Mouse (Mus musculus) lung, adult 2 months (tissue): ENCODE data around the gene Gm33543. TPM values are rescaled to one million over a fixed set of nuclear protein-coding genes. Genes with fewer than 3 reads are reported as not detected.

Experiments used
- DNase-seq: peaks from one replicate; pipeline ENCODE4 v3.0.0; 2022
- H3K4me1 ChIP-seq: fragments of 200-500 bp; 2 replicates; pipeline ENCODE4 v1.6.1; 2011; ENCODE audit warnings: low read length; ENCODE audit not compliant: control insufficient read depth, insufficient read depth
- H3K4me3 ChIP-seq: fragments of 200-500 bp; replicated peaks from 2 replicates; pipeline ENCODE3; 2011; ENCODE audit warnings: low read depth, mild to moderate bottlenecking, control low read depth, low read length; ENCODE audit errors: extremely low read depth
- CTCF ChIP-seq: fragments of 200-500 bp; IDR thresholded peaks from 2 replicates; pipeline ENCODE4 v1.5.1; 2011; ENCODE audit warnings: mild to moderate bottlenecking, low read length, control low read depth; ENCODE audit not compliant: insufficient read depth
- POLR2A ChIP-seq: fragments of 200-500 bp; IDR thresholded peaks from 2 replicates; pipeline ENCODE4 v1.6.1; 2011; ENCODE audit warnings: low read depth, mild to moderate bottlenecking, control low read depth, low read length, borderline replicate concordance; ENCODE audit errors: extremely low read depth
- WGBS: fragments of 180-500 bp; shearing (Covaris S2); methylation state at CpG from one replicate; pipeline ENCODE4 v1.1.7; 2018; 5-methylcytosine and 5-hydroxymethylcytosine counted together
- polyA plus RNA-seq: library from polyadenylated mRNA; depleted of rRNA; stranded (reverse); fragments of >200 nt; gene quantifications from 2 replicates; pipeline ENCODE4 v1.2.3, GENCODE M21; 2012

Gm33543 gene
- polyA plus RNA-seq, 1 experiment: 0.15 TPM

- Histone ChIP-seq H3K4me3 (no peak overlapping the region), H3K4me1 (no peaks in the 10 kb centered on the region)
- DNase-seq: no peak
- 67% methylated on average over 4 of the region's 4 CpGs for WGBS
- TF ChIP-seq CTCF (no peak), POLR2A (no peak)
These were observed 30.9 kb downstream of the Gm33543 start for GRCm38 (mm10) chr10:95811869-95812268.

DNA sequence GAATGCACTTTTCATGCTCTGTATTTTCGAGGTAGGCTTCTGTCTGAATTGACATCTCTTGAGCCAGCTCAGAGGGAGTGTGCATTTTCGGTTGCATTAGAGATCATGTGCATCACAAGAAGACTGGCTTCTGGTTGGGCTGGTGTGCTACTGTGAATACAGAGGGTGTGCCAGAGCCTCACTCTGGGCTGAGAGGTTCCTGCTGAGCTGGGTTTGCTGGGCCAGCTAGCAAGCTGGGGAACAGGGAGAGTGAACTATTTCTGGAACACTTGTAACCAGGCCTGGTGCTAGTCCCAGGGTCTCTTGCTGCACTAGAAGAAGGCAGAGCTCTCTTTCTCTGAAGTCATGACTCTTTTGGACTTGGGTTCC, 41.3 kb downstream of the Gm33543 start:
- DNase-seq: no peak

GRCm38 (mm10) chr10:95800693-95801442, 41.9 kb downstream of the Gm33543 start:
- Histone ChIP-seq H3K4me3 (no peak overlapping the region), H3K4me1 (no peaks in the 10 kb centered on the region)
- TF ChIP-seq CTCF: no peak
- TF ChIP-seq POLR2A: no peak
- DNase-seq: no peak
- WGBS: 69% methylated on average over 7 of the region's 7 CpGs

More for the DNA sequence above, 41.3 kb downstream of the Gm33543 start:
- H3K4me1 ChIP-seq: no peaks in the 10 kb centered on the region
- no peak for TF ChIP-seq POLR2A
- no peak for TF ChIP-seq CTCF
- no peak overlapping the region for H3K4me3 ChIP-seq
- 59% methylated on average over 2 of the region's 2 CpGs for WGBS

DNA sequence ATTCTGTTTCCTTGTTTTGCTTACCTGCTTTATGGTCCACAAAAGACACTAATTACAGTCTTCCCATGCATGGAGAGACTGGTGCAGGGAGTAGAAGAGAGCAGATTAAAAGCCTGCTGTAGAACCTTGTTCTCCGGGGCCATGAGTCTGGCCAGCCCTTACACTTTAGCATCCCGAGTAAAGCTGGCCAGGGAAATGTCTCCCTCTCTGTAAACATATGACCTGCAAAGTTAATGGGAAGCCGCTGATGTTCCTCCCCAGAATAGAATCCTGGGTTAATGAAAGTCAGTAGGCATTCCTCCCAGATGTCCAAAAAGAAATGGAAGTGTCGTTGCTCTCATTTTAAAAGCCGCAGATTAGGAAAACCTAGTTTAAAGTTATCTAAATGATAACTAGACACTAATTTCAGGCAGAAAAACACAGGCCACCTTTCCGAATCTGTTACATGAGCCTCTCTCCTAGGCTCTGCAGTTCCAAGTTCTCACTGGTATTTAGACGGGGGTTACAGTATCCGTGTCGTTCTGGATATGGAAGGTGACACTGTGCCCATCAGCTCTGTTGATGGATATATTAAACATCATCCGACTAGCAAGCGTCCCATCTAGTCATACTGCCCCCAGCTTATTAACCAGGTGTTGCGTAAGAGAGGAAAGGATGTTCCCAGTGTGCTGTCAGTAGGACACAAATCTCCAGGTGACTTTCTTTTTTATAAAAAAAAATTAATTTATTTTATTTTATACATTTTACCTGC, 44.9 kb downstream of the Gm33543 start:
- no peak for DNase-seq
- H3K4me3 ChIP-seq: no peak overlapping the region
- TF ChIP-seq CTCF: no peak
- no peak for TF ChIP-seq POLR2A
- 84% methylated on average over 12 of the region's 12 CpGs for WGBS
- no peaks in the 10 kb centered on the region for H3K4me1 ChIP-seq

DNA sequence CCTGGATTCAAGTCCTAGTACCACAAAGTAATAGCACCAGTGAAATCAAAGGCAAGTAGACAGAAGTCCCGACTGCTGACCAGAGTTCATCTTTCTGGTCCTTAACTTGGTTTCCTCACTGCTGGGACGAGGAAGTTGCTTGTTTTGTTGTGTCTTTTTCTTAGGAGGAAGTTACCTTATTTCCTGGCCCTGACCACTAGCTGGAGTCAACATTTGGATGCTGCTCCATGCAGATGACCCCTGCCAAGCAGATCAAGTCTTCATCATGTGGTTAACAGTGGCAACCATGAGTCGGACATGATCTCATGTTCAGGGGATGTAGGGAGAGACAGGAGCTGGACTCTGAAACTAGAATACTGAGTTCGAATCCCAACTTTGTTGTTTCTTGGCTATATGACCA, 47.2 kb downstream of the Gm33543 start:
- WGBS: 77% methylated on average over 4 of the region's 4 CpGs
- no peak for DNase-seq
- Histone ChIP-seq H3K4me3 (no peak overlapping the region), H3K4me1 (no peaks in the 10 kb centered on the region)
- TF ChIP-seq POLR2A (no peak), CTCF (no peak)

- Histone ChIP-seq H3K4me1 (no peaks in the 10 kb centered on the region), H3K4me3 (no peak overlapping the region)
- TF ChIP-seq CTCF: no peak
- no peak for TF ChIP-seq POLR2A
- DNase-seq: no peak
- 87% methylated on average over 6 of the region's 6 CpGs for WGBS
These were observed 48.0 kb downstream of the Gm33543 start for GRCm38 (mm10) chr10:95794706-95795105.

- TF ChIP-seq POLR2A (no peak), CTCF (no peak)
- 83% methylated on average over 8 of the region's 8 CpGs for WGBS
- DNase-seq: no peak
- no peaks in the 10 kb centered on the region for H3K4me1 ChIP-seq
- no peak overlapping the region for H3K4me3 ChIP-seq
These were observed 51.3 kb downstream of the Gm33543 start for GRCm38 (mm10) chr10:95791427-95791804.

DNA sequence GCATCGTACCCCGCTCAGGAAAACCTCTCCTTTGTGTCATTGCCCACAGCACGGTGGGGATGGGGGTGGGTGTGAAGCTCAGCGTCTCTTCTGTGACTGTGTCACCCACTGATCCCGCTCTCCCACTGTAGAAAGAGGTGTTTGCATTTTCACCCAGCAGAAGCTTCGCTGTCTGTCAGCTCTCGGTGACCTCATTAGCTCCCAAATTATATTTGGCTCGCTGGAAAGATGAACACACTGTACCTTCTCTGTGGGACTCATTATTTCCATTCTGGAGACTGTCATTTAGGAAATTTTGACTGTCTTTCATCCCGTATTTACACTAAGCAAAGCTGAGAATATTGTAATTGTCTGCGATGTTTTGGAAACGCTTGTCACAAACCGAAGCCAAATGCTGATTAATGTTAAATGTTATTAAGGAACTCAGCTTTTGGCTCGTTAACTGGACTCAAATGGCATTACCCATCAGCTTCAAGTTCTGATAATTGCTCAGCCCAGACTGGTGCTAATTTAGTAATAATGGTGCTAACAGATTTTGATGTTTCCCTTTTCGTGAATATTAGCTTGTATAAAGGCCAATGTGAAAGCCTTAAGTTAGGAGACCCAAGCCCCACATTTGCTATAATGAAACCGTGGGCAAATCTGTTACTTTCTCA, 51.8 kb downstream of the Gm33543 start:
- no peaks in the 10 kb centered on the region for H3K4me1 ChIP-seq
- H3K4me3 ChIP-seq: no peak overlapping the region
- TF ChIP-seq CTCF: no peak
- DNase-seq: no peak
- WGBS: 69% methylated on average over 15 of the region's 15 CpGs

DNA sequence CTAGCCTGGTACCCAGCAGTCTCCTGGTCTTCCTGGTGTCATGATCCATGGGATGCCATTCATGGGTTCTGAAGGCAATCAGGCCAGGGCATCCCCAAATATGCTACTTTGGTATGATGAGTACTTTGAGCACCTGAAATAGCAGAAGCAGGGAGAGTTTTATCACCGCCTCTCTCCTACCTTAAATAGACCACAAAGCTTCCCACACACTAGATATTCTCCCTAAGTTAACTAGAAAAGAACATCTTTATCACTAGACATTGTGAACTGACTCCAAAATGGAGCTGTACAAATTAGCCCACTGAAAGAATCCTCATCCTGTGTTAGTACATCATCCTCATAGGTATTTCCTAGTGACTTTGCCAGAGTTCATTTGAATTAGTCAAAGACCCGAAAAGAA, 55.6 kb downstream of the Gm33543 start:
- Histone ChIP-seq H3K4me3 (no peak overlapping the region), H3K4me1 (no peaks in the 10 kb centered on the region)
- 92% methylated on average over 2 of the region's 2 CpGs for WGBS
- DNase-seq: no peak
- no peak for TF ChIP-seq CTCF
- no peak for TF ChIP-seq POLR2A
